Mouse (Mus musculus) forebrain, embryonic 14.5 days (tissue): ENCODE results near the gene Tvp23b. TPM values are rescaled to one million over a fixed set of nuclear protein-coding genes. Genes with fewer than 3 reads are reported as not detected.

Experiments
- ATAC-seq: fragments of 200-750 bp; cut with Nextera tagmentation; 2 replicates; pipeline ENCODE4 v1.8.0; 2017; ENCODE audit warnings: mild to moderate bottlenecking, moderate library complexity
- DNase-seq: peaks from one replicate; pipeline ENCODE4 v3.0.0-alpha.2; 2015; ENCODE audit warnings: low spot score
- H3K27ac ChIP-seq: fragments of 300-500 bp; sonication (generic); 2 replicates; pipeline ENCODE4 v1.5.1; 2014; ENCODE audit warnings: low read depth, mild to moderate bottlenecking, control low read depth, low read length, moderate library complexity
- H3K27me3 ChIP-seq: fragments of 300-500 bp; sonication (generic); replicated peaks from 2 replicates; pipeline ENCODE4 v1.6.1; 2014; ENCODE audit warnings: low read length, control low read depth, mixed read lengths; ENCODE audit not compliant: control insufficient read depth, insufficient read depth
- H3K36me3 ChIP-seq: fragments of 300-500 bp; sonication (generic); 2 replicates; pipeline ENCODE4 v1.6.1; 2014; ENCODE audit warnings: low read length, control low read depth; ENCODE audit not compliant: control insufficient read depth, insufficient read depth
- H3K4me1 ChIP-seq: fragments of 300-500 bp; sonication (generic); 2 replicates; pipeline ENCODE4 v1.6.1; 2014; ENCODE audit warnings: antibody characterized with exemption, low read length, control low read depth; ENCODE audit not compliant: control insufficient read depth, insufficient read depth
- H3K4me2 ChIP-seq: fragments of 300-500 bp; sonication (generic); 2 replicates; pipeline ENCODE4 v1.6.1; 2014; ENCODE audit warnings: mild to moderate bottlenecking, control low read depth, low read length
- H3K4me3 ChIP-seq: fragments of 300-500 bp; sonication (generic); 2 replicates; pipeline ENCODE4 v1.5.1; 2014; ENCODE audit warnings: low read depth, low read length, control low read depth
- H3K9ac ChIP-seq: fragments of 300-500 bp; sonication (generic); 2 replicates; pipeline ENCODE4 v1.6.1; 2014; ENCODE audit warnings: mild to moderate bottlenecking, low read length, control low read depth, moderate library complexity
- H3K9me3 ChIP-seq: fragments of 300-500 bp; sonication (generic); replicated peaks from 2 replicates; pipeline ENCODE4 v1.6.1; 2016; ENCODE audit warnings: low read length, control low read depth, mixed read lengths; ENCODE audit not compliant: control insufficient read depth
- WGBS: fragments of 180-500 bp; shearing (Covaris S2); extraction: QIAGEN DNeasy Blood & Tissue Kit; methylation state at CpG from one replicate; pipeline ENCODE4 v1.1.7; 2014; 5-methylcytosine and 5-hydroxymethylcytosine counted together
- polyA plus RNA-seq: library from polyadenylated mRNA; unstranded; fragments of >200 nt; fragmentation: Nextera tagmentation; extraction: Ambion mirVana; gene quantifications from 2 replicates; pipeline ENCODE4 v1.2.1, GENCODE M21; 2014

The Tvp23b gene
- polyA plus RNA-seq, 1 experiment from 2014 or later = 55.7 TPM

- DNase-seq (peak; percentile 25), ATAC-seq (peak; percentile 34; the same call in 1 of the 2 replicates)
- H3K27ac ChIP-seq = no peak overlapping the region
- no peaks in the 10 kb centered on the region for H3K36me3 ChIP-seq
- H3K4me2 ChIP-seq = no peak overlapping the region
- H3K4me3 ChIP-seq = no peak overlapping the region
- H3K27me3 ChIP-seq = no peaks in the 10 kb centered on the region
- no peaks in the 10 kb centered on the region for H3K9me3 ChIP-seq
- no peak overlapping the region for H3K9ac ChIP-seq
- 33% methylated on average over 8 of the region's 8 CpGs for WGBS
- H3K4me1 ChIP-seq = peaks cover 2% of the 10 kb centered on the region; the same call in 1 of the 2 replicates
Observed at GRCm38 (mm10) chr11:62911362-62911761, 32.1 kb downstream of the Tvp23b start.

- no peaks in the 10 kb centered on the region for H3K27me3 ChIP-seq
- no peak overlapping the region for H3K4me3 ChIP-seq
- DNase-seq = no peak
- no peak overlapping the region for H3K4me2 ChIP-seq
- H3K36me3 ChIP-seq = no peaks in the 10 kb centered on the region
- WGBS = 97% methylated on average over 2 of the region's 2 CpGs
- H3K27ac ChIP-seq = no peak overlapping the region
- peaks cover 2% of the 10 kb centered on the region; the same call in 1 of the 2 replicates for H3K4me1 ChIP-seq
- ATAC-seq = no peak
- H3K9me3 ChIP-seq = no peaks in the 10 kb centered on the region
- H3K9ac ChIP-seq = no peak overlapping the region
Observed at GRCm38 (mm10) chr11:62913141-62913540, 33.9 kb downstream of the Tvp23b start.

DNA sequence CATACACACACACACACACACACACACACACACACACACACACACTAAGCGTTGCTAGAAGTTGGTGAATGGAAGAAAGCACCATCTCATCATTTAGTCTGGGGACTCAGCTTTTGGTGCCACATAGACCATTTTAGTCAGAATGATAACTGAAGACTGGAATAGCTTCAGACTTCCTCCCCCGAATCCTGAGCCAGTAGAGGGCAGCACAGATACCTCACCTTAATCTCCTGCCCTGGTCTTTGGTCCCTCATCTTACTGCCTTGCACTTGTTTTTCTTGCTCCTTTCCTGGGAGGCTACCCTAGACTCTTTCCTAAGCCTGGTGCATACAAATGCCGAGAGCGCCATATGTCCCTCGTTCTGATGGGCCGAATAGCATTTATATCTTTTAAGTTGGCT lies 35.3 kb downstream of the Tvp23b start:
- Histone ChIP-seq H3K9me3 (no peaks in the 10 kb centered on the region), H3K9ac (no peak overlapping the region), H3K36me3 (no peaks in the 10 kb centered on the region), H3K4me3 (no peak overlapping the region), H3K27me3 (no peaks in the 10 kb centered on the region), H3K4me2 (no peak overlapping the region), H3K27ac (no peak overlapping the region), H3K4me1 (peaks cover 2% of the 10 kb centered on the region; the same call in 1 of the 2 replicates)
- DNase-seq (no peak), ATAC-seq (no peak)
- WGBS = 63% methylated on average over 6 of the region's 6 CpGs

GRCm38 (mm10) chr11:62915486-62915885 lies 36.2 kb downstream of the Tvp23b start:
- no peak for ATAC-seq
- no peak overlapping the region for H3K4me2 ChIP-seq
- H3K9ac ChIP-seq = no peak overlapping the region
- H3K4me3 ChIP-seq = no peak overlapping the region
- DNase-seq = no peak
- 96% methylated on average over 2 of the region's 2 CpGs for WGBS
- H3K36me3 ChIP-seq = no peaks in the 10 kb centered on the region
- no peaks in the 10 kb centered on the region for H3K27me3 ChIP-seq
- no peak overlapping the region for H3K27ac ChIP-seq
- H3K9me3 ChIP-seq = no peaks in the 10 kb centered on the region
- peaks cover 2% of the 10 kb centered on the region; the same call in 1 of the 2 replicates for H3K4me1 ChIP-seq

DNA sequence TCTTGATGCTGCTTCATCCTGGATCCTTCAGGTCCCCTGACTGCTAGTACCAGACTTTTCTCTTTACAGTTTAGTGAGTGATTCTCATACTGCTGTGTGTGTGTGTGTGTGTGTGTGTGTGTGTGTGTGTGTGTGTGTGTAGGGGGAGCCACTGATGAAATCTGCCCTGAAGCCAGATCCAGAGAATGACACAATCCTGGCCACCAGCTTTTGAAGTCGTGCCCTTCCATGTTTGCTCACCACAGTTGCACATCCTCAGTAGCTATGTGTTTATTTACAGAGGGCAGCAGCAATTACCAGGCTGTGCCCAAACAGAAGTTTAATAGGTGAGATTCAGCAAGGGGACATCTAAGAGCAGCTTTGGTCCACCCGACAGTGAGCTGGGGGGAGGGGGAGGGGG lies 37.5 kb downstream of the Tvp23b start:
- no peak for ATAC-seq
- no peak for DNase-seq
- Histone ChIP-seq H3K36me3 (no peaks in the 10 kb centered on the region), H3K4me3 (no peak overlapping the region), H3K4me2 (no peak overlapping the region), H3K27me3 (no peaks in the 10 kb centered on the region), H3K9me3 (no peaks in the 10 kb centered on the region), H3K4me1 (no peaks in the 10 kb centered on the region), H3K27ac (no peak overlapping the region), H3K9ac (no peak overlapping the region)
- 43% methylated on average over 2 of the region's 2 CpGs for WGBS

DNA sequence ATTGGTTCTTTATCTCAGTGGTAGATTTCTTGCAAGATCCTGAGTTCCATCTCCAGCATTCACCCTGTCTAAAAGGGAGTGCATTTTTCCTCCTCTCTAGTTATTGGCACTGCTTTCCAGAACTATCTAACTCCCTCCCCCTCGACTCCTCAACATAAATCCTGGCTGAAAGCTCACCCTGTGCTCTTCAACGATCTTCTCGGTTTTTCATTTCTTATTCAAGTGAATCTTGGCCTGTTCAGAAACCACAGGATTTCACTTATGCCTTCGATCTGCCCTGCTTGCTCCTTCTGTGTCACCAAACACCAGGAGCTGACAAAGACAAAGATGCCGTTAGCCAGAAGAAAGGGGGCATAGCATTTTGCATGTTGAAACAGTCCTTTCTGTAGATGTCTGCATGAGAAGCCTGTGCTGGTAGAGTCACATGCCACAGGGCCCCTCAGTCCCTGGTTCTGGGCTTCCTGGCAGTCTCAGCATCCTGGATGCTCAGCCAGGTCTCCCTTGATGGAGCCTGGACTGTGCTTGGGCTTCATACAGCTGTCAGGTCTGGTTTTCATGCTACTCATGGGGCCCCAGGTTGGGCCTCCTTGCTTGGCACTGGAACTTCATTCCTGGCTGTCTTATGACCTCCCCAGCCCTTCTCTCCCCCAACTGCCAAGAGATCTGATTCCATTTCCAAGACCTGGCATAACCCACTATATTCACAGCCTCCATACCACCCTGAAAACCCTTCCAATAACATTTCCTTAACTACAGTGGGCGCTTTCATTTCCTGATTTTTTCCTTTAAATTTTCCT lies 40.9 kb downstream of the Tvp23b start:
- no peak overlapping the region for H3K9ac ChIP-seq
- DNase-seq (no peak), ATAC-seq (no peak)
- 75% methylated on average over 6 of the region's 6 CpGs for WGBS
- H3K4me2 ChIP-seq = no peak overlapping the region; the same call in 1 of the 2 replicates
- H3K36me3 ChIP-seq = no peaks in the 10 kb centered on the region
- no peak overlapping the region for H3K4me3 ChIP-seq
- H3K27me3 ChIP-seq = no peaks in the 10 kb centered on the region
- no peak overlapping the region for H3K27ac ChIP-seq
- no peaks in the 10 kb centered on the region for H3K4me1 ChIP-seq
- H3K9me3 ChIP-seq = no peaks in the 10 kb centered on the region

- Histone ChIP-seq H3K27ac (no peak overlapping the region), H3K27me3 (no peaks in the 10 kb centered on the region), H3K9ac (no peak overlapping the region), H3K4me3 (0 out of 2 replicates have a peak overlapping the region, but pooled peaks have one; percentile 11), H3K4me2 (peak overlapping the region; percentile 27; the same call in 1 of the 2 replicates), H3K4me1 (no peaks in the 10 kb centered on the region), H3K9me3 (no peaks in the 10 kb centered on the region), H3K36me3 (no peaks in the 10 kb centered on the region)
- ATAC-seq (no peak), DNase-seq (no peak)
- WGBS = 31% methylated on average over 6 of the region's 6 CpGs
Observed at GRCm38 (mm10) chr11:62920743-62921050, 41.4 kb downstream of the Tvp23b start.

DNA sequence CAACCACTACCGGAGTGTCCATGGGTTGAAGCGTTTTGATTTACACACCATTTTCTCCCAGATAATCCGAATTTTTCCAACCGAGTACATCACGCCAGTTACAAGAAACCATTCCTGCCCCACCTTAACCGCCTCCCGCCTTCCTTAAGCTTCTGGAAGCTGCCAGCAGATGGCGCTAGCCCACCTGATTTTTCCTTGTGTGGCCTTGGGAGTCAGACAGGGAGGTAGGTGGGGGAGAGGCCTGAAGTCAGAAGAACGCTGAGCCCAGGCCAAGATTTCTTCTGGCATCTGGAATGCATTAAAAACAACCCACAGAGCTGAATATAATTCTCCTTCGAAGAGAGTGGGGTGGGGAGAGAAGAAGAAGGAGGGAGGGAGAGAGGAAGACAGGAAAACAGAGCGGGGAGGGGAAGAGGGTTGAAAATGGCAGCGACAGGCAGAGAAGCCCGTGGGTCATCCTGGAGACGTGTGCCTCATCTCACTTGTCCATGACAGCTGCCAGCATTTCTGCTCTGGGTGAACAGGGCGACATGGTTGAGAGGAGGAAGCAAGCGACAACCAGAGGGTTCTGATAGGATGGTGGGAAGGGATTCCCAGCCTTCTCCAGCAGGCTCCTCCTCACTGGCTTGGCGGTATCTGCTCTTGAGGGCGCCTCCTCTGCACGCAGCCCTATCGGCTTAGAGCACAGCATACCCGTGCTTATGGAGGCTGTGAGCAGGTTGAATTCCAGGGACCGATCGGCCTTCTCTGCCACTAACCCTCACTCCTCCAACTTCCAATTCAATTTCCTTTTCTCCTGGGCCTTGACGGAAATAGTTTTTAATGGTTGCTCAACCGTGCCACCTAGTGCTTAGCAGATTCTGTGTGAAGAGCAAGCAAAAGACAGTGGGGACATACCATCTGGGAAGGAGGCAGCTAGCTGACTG lies 42.1 kb downstream of the Tvp23b start:
- Histone ChIP-seq H3K27ac (no peak overlapping the region), H3K27me3 (no peaks in the 10 kb centered on the region), H3K9ac (no peak overlapping the region; the same call in 1 of the 2 replicates), H3K9me3 (no peaks in the 10 kb centered on the region), H3K4me3 (0 out of 2 replicates have a peak overlapping the region, but pooled peaks have one; percentile 11), H3K36me3 (no peaks in the 10 kb centered on the region), H3K4me1 (no peaks in the 10 kb centered on the region), H3K4me2 (peak overlapping the region; percentile 27)
- ATAC-seq = peak; percentile 93
- DNase-seq = peak; percentile 93
- WGBS = 33% methylated on average over 25 of the region's 25 CpGs
